Mouse (Mus musculus): ENCODE data around the gene Mfsd14a.

Mfsd14a gene

GRCm38 (mm10) chr3:116601781-116602180 is 60.7 kb downstream of the Mfsd14a start:
- DNase-seq (ENCODE audit: low spot score in 2 of 2): no peak

- DNase-seq (ENCODE audit: low spot score in 2 of 2): no peak
Measured at GRCm38 (mm10) chr3:116601005-116601404, 61.5 kb downstream of the Mfsd14a start.

- DNase-seq (ENCODE audit: low spot score in 2 of 2): no peak
Measured at GRCm38 (mm10) chr3:116599705-116600104, 62.8 kb downstream of the Mfsd14a start.

GRCm38 (mm10) chr3:116595603-116595991 is 66.9 kb downstream of the Mfsd14a start:
- no peak for DNase-seq (ENCODE audit: low spot score in 2 of 2)

GRCm38 (mm10) chr3:116594728-116595602 is 67.5 kb downstream of the Mfsd14a start, which contains the start of gene Sass6:
Gene Sass6 (plus strand): TSS chr3:116594982.
- DNase-seq (ENCODE audit: low spot score in 2 of 2): peak; percentile 92 to 94

GRCm38 (mm10) chr3:116594076-116594727 is 68.3 kb downstream of the Mfsd14a start:
- DNase-seq (ENCODE audit: low spot score in 2 of 2): no peak

GRCm38 (mm10) chr3:116582201-116582600 is 80.3 kb downstream of the Mfsd14a start:
- DNase-seq (ENCODE audit: low spot score in 2 of 2): no peak

Data from natural killer cell, adult 2 months (primary cell).